Mouse (Mus musculus) forebrain, postnatal 0 days (tissue): ENCODE results near the gene Ksr1. TPM values are rescaled to one million over a fixed set of nuclear protein-coding genes. Genes with fewer than 3 reads are reported as not detected.

Experiments
- ATAC-seq: fragments of 200-750 bp; cut with Nextera tagmentation; 2 replicates; pipeline ENCODE4 v1.8.0; 2017; ENCODE audit warnings: mild to moderate bottlenecking, moderate library complexity
- DNase-seq: peaks from one replicate; pipeline ENCODE4 v3.0.0-alpha.2; 2015
- H3K27ac ChIP-seq: fragments of 300-500 bp; sonication (generic); 2 replicates; pipeline ENCODE4 v1.5.1; 2014; ENCODE audit warnings: low read depth, mild to moderate bottlenecking, antibody characterized with exemption, low read length, moderate library complexity, mixed read lengths
- H3K27me3 ChIP-seq: fragments of 300-500 bp; sonication (generic); 2 replicates; pipeline ENCODE4 v1.6.1; 2014; ENCODE audit warnings: mild to moderate bottlenecking, low read length, mixed read lengths; ENCODE audit not compliant: insufficient read depth
- H3K36me3 ChIP-seq: fragments of 300-500 bp; sonication (generic); 2 replicates; pipeline ENCODE4 v1.6.1; 2014; ENCODE audit warnings: mild to moderate bottlenecking, moderate library complexity; ENCODE audit not compliant: insufficient read depth
- H3K4me1 ChIP-seq: fragments of 300-500 bp; sonication (generic); 2 replicates; pipeline ENCODE4 v1.6.1; 2014; ENCODE audit warnings: antibody characterized with exemption; ENCODE audit not compliant: insufficient read depth
- H3K4me2 ChIP-seq: fragments of 300-500 bp; sonication (generic); 2 replicates; pipeline ENCODE4 v1.6.1; 2014; ENCODE audit warnings: low read depth, mild to moderate bottlenecking, moderate library complexity
- H3K4me3 ChIP-seq: fragments of 300-500 bp; sonication (generic); 2 replicates; pipeline ENCODE4 v1.5.1; 2014; ENCODE audit warnings: low read depth, low read length, mixed read lengths
- H3K9ac ChIP-seq: fragments of 300-500 bp; sonication (generic); 2 replicates; pipeline ENCODE4 v1.6.1; 2014; ENCODE audit warnings: mild to moderate bottlenecking
- H3K9me3 ChIP-seq: fragments of 300-500 bp; sonication (generic); 2 replicates; pipeline ENCODE4 v1.6.1; 2016; ENCODE audit warnings: low read length
- CTCF ChIP-seq: sonication (generic); IDR thresholded peaks from 2 replicates; pipeline ENCODE4 v1.5.1; 2016; ENCODE audit warnings: antibody characterized with exemption, control low read depth, low read depth
- WGBS: fragments of 180-500 bp; shearing (Covaris S2); extraction: QIAGEN DNeasy Blood & Tissue Kit; methylation state at CpG from one replicate; pipeline ENCODE4 v1.1.7; 2014; 5-methylcytosine and 5-hydroxymethylcytosine counted together
- polyA plus RNA-seq: library from polyadenylated mRNA; unstranded; fragments of >200 nt; fragmentation: Nextera tagmentation; extraction: Ambion mirVana; gene quantifications from 2 replicates; pipeline ENCODE4 v1.2.1, GENCODE M21; 2015
- total RNA-seq: library from RNA; depleted of rRNA; stranded (reverse); fragments of >200 nt; gene quantifications from 2 replicates; pipeline ENCODE4 v1.2.3, GENCODE M21; 2014

The Ksr1 gene
- total and polyA plus RNA-seq, 2 experiments from 2014 or later: 2.7 to 33.2 TPM

DNA sequence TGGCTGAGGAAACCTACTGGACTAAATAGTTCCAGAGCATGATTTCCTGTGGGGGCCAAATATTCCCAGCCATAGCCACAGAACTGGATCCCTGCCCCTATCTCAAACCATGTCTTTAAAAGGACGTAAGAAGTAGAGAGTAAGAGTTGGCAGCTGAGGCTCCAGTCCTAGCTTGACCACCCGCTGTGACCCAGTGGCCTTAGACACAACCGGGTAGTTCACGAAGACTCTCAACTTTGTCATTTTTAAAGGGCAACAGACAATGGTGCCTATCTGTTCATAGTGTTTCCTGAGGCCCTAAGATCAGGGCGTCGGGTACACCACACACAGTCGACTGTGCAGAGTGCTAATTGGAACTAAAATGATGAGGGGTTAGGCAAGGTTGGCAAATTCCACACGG, 30.5 kb downstream of the Ksr1 start:
- Histone ChIP-seq H3K4me1 (peaks cover 8% of the 10 kb centered on the region; the same call in 1 of the 2 replicates), H3K4me3 (no peak overlapping the region), H3K27me3 (no peaks in the 10 kb centered on the region), H3K9me3 (no peaks in the 10 kb centered on the region), H3K27ac (no peak overlapping the region), H3K9ac (no peak overlapping the region), H3K36me3 (no peaks in the 10 kb centered on the region), H3K4me2 (no peak overlapping the region)
- DNase-seq (no peak), ATAC-seq (no peak)
- WGBS: 72% methylated on average over 8 of the region's 8 CpGs
- TF ChIP-seq CTCF: no peak

DNA sequence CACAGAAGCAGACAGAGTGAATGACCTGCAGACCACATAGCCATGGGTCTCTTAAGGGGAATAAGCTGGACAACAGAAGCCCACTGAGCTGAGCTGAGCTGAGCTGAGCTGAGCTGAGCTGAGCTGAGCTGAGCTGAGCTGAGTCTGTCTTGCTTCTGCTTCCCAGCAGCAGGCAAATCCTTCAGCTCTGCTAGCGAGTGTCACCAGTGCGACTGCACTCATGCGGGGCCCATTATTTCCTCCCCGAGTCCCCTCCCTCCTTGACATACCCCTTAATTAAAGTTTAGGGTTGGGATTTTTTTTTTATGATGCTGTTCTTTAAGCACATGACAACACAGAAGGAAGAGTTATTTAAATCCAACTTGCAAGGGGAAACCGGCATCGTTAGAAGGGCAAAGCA, 32.1 kb downstream of the Ksr1 start:
- 26% methylated on average over 6 of the region's 6 CpGs for WGBS
- DNase-seq (no peak), ATAC-seq (peak; percentile 59; the same call in 1 of the 2 replicates)
- H3K4me2 ChIP-seq: no peak overlapping the region
- no peak for TF ChIP-seq CTCF
- H3K4me1 ChIP-seq: peaks cover 8% of the 10 kb centered on the region; the same call in 1 of the 2 replicates
- H3K9ac ChIP-seq: no peak overlapping the region
- no peaks in the 10 kb centered on the region for H3K9me3 ChIP-seq
- H3K27me3 ChIP-seq: no peaks in the 10 kb centered on the region
- H3K4me3 ChIP-seq: no peak overlapping the region
- H3K27ac ChIP-seq: no peak overlapping the region
- no peaks in the 10 kb centered on the region for H3K36me3 ChIP-seq

GRCm38 (mm10) chr11:79113397-79113796, 32.8 kb downstream of the Ksr1 start:
- TF ChIP-seq CTCF: no peak
- WGBS: 92% methylated on average over 4 of the region's 4 CpGs

GRCm38 (mm10) chr11:79112559-79113302, 33.5 kb downstream of the Ksr1 start:
- Histone ChIP-seq H3K9ac (no peak overlapping the region), H3K27ac (no peak overlapping the region), H3K4me1 (peaks cover 8% of the 10 kb centered on the region; the same call in 1 of the 2 replicates), H3K36me3 (no peaks in the 10 kb centered on the region), H3K9me3 (no peaks in the 10 kb centered on the region), H3K4me3 (no peak overlapping the region), H3K27me3 (no peaks in the 10 kb centered on the region), H3K4me2 (no peak overlapping the region)
- WGBS: 74% methylated on average over 19 of the region's 19 CpGs
- DNase-seq (no peak), ATAC-seq (no peak)
- TF ChIP-seq CTCF: 0 out of 2 replicates have a peak, but pooled peaks have one; percentile 12

More at GRCm38 (mm10) chr11:79113397-79113796, 32.8 kb downstream of the Ksr1 start:
- Histone ChIP-seq H3K27ac (no peak overlapping the region), H3K9ac (no peak overlapping the region), H3K4me3 (no peak overlapping the region), H3K9me3 (no peaks in the 10 kb centered on the region), H3K4me2 (no peak overlapping the region), H3K4me1 (peaks cover 8% of the 10 kb centered on the region; the same call in 1 of the 2 replicates), H3K27me3 (no peaks in the 10 kb centered on the region), H3K36me3 (no peaks in the 10 kb centered on the region)
- no peak for DNase-seq
- ATAC-seq: no peak

GRCm38 (mm10) chr11:79111864-79112558, 34.2 kb downstream of the Ksr1 start:
- no peaks in the 10 kb centered on the region for H3K27me3 ChIP-seq
- no peak overlapping the region for H3K4me2 ChIP-seq
- H3K4me3 ChIP-seq: no peak overlapping the region
- H3K4me1 ChIP-seq: peaks cover 8% of the 10 kb centered on the region; the same call in 1 of the 2 replicates
- no peak overlapping the region for H3K9ac ChIP-seq
- TF ChIP-seq CTCF: peak; percentile 35
- WGBS: 92% methylated on average over 10 of the region's 10 CpGs
- no peaks in the 10 kb centered on the region for H3K9me3 ChIP-seq
- DNase-seq (no peak), ATAC-seq (no peak)
- H3K36me3 ChIP-seq: no peaks in the 10 kb centered on the region
- H3K27ac ChIP-seq: no peak overlapping the region

- Histone ChIP-seq H3K4me2 (no peak overlapping the region), H3K4me1 (no peaks in the 10 kb centered on the region), H3K27ac (no peak overlapping the region), H3K4me3 (no peak overlapping the region), H3K27me3 (no peaks in the 10 kb centered on the region), H3K9ac (no peak overlapping the region), H3K36me3 (no peaks in the 10 kb centered on the region), H3K9me3 (no peaks in the 10 kb centered on the region)
- no peak for TF ChIP-seq CTCF
- no peak for DNase-seq
- ATAC-seq: no peak
- WGBS: 82% methylated on average over 4 of the region's 4 CpGs
Observed at GRCm38 (mm10) chr11:79110446-79110845, 35.8 kb downstream of the Ksr1 start.

DNA sequence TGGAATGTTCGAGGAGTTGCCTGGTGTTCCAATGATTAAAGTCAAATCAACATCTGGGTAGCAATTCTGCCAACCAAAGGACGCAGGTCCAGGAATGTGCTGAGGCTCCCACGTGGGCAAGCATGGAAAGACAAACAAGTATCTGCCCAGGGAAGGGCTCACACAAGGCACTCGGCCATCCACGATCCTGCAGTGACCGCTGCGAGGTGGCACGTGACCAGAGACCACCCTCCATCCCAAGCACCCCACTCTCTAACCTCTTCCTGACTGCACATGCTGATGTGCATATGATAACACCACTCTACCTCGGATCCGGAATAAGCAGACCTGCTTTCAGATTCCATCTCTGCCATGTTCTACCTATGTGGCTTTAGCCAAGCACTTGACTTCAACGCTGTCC, 38.3 kb downstream of the Ksr1 start:
- Histone ChIP-seq H3K27me3 (no peaks in the 10 kb centered on the region), H3K9ac (no peak overlapping the region), H3K9me3 (no peaks in the 10 kb centered on the region), H3K4me3 (no peak overlapping the region), H3K27ac (no peak overlapping the region), H3K4me1 (no peaks in the 10 kb centered on the region), H3K4me2 (no peak overlapping the region), H3K36me3 (no peaks in the 10 kb centered on the region)
- WGBS: 92% methylated on average over 11 of the region's 11 CpGs
- DNase-seq (no peak), ATAC-seq (no peak)
- TF ChIP-seq CTCF: no peak
